Mouse (Mus musculus): ENCODE measurements around the gene Hoxd9. TPM values are rescaled to one million over a fixed set of nuclear protein-coding genes. Genes with fewer than 3 reads are reported as not detected.

The Hoxd9 gene
- polyA plus RNA-seq, 1 experiment from 2014 or later, result 0.34 TPM

GRCm38 (mm10) chr2:74728303-74728680 is 30.8 kb downstream of the Hoxd9 start:
- no peak overlapping the region for H3K4me3 ChIP-seq (ENCODE audit: low read depth, low read length)
- DNase-seq (ENCODE audit: low spot score) (no peak), ATAC-seq (ENCODE audit: low FRiP score, low TSS enrichment) (no peak)
- H3K27me3 ChIP-seq (ENCODE audit: control insufficient read depth, insufficient read depth, low read length), result peaks cover 32% of the 10 kb centered on the region
- no peak overlapping the region for H3K9ac ChIP-seq (ENCODE audit: low read length)
- no peak for TF ChIP-seq CTCF (IDR thresholded peaks at IDR 0.05; ENCODE audit: low read depth)
- TF ChIP-seq EP300 (optimal IDR thresholded peaks at IDR 0.05), result no peak
- H3K36me3 ChIP-seq (ENCODE audit: control insufficient read depth, insufficient read depth, low read length), result no peaks in the 10 kb centered on the region
- H3K9me3 ChIP-seq (ENCODE audit: control insufficient read depth, low read length), result no peaks in the 10 kb centered on the region
- 34% methylated on average over 13 of the region's 13 CpGs for WGBS
- no peaks in the 10 kb centered on the region for H3K4me1 ChIP-seq (replicated peaks; ENCODE audit: control insufficient read depth, insufficient read depth)
- H3K4me2 ChIP-seq (replicated peaks; ENCODE audit: low read depth), result no peak overlapping the region
- no peak overlapping the region for H3K27ac ChIP-seq (replicated peaks)

- Histone ChIP-seq H3K4me2 (replicated peaks; ENCODE audit: low read depth) (no peak overlapping the region), H3K27me3 (ENCODE audit: control insufficient read depth, insufficient read depth, low read length) (peaks cover 27% of the 10 kb centered on the region), H3K9me3 (ENCODE audit: control insufficient read depth, low read length) (no peaks in the 10 kb centered on the region), H3K27ac (replicated peaks) (no peak overlapping the region), H3K4me3 (ENCODE audit: low read depth, low read length) (no peak overlapping the region), H3K36me3 (ENCODE audit: control insufficient read depth, insufficient read depth, low read length) (no peaks in the 10 kb centered on the region), H3K9ac (ENCODE audit: low read length) (no peak overlapping the region), H3K4me1 (replicated peaks; ENCODE audit: control insufficient read depth, insufficient read depth) (no peaks in the 10 kb centered on the region)
- no peak for DNase-seq (ENCODE audit: low spot score)
- 27% methylated on average over 8 of the region's 8 CpGs for WGBS
- TF ChIP-seq EP300 (optimal IDR thresholded peaks at IDR 0.05), result no peak
- no peak for TF ChIP-seq CTCF (IDR thresholded peaks at IDR 0.05; ENCODE audit: low read depth)
- no peak for ATAC-seq (ENCODE audit: low FRiP score, low TSS enrichment)
These were observed 32.8 kb downstream of the Hoxd9 start for GRCm38 (mm10) chr2:74730331-74730730.

- Histone ChIP-seq H3K4me3 (ENCODE audit: low read depth, low read length) (no peak overlapping the region), H3K27ac (replicated peaks) (no peak overlapping the region), H3K4me2 (replicated peaks; ENCODE audit: low read depth) (no peak overlapping the region), H3K9ac (ENCODE audit: low read length) (no peak overlapping the region), H3K9me3 (ENCODE audit: control insufficient read depth, low read length) (no peaks in the 10 kb centered on the region), H3K4me1 (replicated peaks; ENCODE audit: control insufficient read depth, insufficient read depth) (no peaks in the 10 kb centered on the region), H3K36me3 (ENCODE audit: control insufficient read depth, insufficient read depth, low read length) (no peaks in the 10 kb centered on the region), H3K27me3 (ENCODE audit: control insufficient read depth, insufficient read depth, low read length) (peaks cover 28% of the 10 kb centered on the region)
- no peak for ATAC-seq (ENCODE audit: low FRiP score, low TSS enrichment)
- no peak for DNase-seq (ENCODE audit: low spot score)
- TF ChIP-seq CTCF (IDR thresholded peaks at IDR 0.05; ENCODE audit: low read depth), result no peak
- TF ChIP-seq EP300 (optimal IDR thresholded peaks at IDR 0.05), result no peak
These were observed 33.5 kb downstream of the Hoxd9 start for GRCm38 (mm10) chr2:74731055-74731454.

DNA sequence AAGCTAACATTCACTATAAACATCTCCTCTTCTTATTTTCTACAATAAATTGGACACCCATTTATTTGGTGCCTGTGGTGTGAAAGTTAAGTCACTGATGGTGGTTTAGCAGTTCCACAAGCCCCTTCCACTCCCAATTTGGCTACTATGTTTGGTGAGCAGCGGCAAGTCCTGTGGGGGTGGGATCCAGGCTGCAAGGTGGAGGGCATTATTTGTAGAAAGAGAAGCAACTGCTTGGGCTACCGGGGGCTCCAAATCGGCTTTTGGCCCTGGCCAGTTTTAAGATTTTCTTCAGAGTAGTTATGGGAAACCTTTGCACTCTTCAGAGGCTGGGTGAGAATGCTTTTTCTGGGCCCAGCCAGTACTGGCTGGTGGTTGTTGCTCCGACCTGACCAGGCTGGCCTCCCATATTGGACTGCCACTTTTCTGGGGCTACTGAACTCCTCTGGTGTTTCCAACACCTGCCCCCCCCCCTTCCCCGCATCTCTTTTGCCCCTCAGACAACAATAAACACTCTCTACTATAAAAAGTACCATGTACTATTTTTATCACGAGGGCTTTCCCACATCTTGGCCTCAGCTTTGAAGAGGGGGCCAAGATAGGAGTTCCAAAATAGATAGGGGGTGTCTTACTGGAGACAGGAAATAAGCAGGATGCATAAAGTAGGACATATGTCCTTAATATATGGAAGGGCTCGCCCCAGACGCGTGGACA is 34.4 kb downstream of the Hoxd9 start:
- ATAC-seq (ENCODE audit: low FRiP score, low TSS enrichment) (no peak), DNase-seq (ENCODE audit: low spot score) (no peak)
- H3K4me3 ChIP-seq (ENCODE audit: low read depth, low read length), result no peak overlapping the region
- H3K4me2 ChIP-seq (replicated peaks; ENCODE audit: low read depth), result no peak overlapping the region
- no peaks in the 10 kb centered on the region for H3K36me3 ChIP-seq (ENCODE audit: control insufficient read depth, insufficient read depth, low read length)
- no peak for TF ChIP-seq CTCF (IDR thresholded peaks at IDR 0.05; ENCODE audit: low read depth)
- no peak for TF ChIP-seq EP300 (optimal IDR thresholded peaks at IDR 0.05)
- H3K27ac ChIP-seq (replicated peaks), result no peak overlapping the region
- H3K9me3 ChIP-seq (ENCODE audit: control insufficient read depth, low read length), result no peaks in the 10 kb centered on the region
- WGBS, result 20% methylated on average over 9 of the region's 9 CpGs
- no peak overlapping the region for H3K9ac ChIP-seq (ENCODE audit: low read length)
- no peaks in the 10 kb centered on the region for H3K4me1 ChIP-seq (replicated peaks; ENCODE audit: control insufficient read depth, insufficient read depth)
- H3K27me3 ChIP-seq (ENCODE audit: control insufficient read depth, insufficient read depth, low read length), result peaks cover 24% of the 10 kb centered on the region

- no peak for DNase-seq (ENCODE audit: low spot score)
- ATAC-seq (ENCODE audit: low FRiP score, low TSS enrichment), result no peak
- TF ChIP-seq EP300 (optimal IDR thresholded peaks at IDR 0.05), result no peak
- no peak for TF ChIP-seq CTCF (IDR thresholded peaks at IDR 0.05; ENCODE audit: low read depth)
- no peak overlapping the region for H3K27ac ChIP-seq (replicated peaks)
- H3K4me3 ChIP-seq (ENCODE audit: low read depth, low read length), result peak overlapping the region; percentile 19
- peak overlapping the region; percentile 25 for H3K4me2 ChIP-seq (replicated peaks; ENCODE audit: low read depth)
- no peak overlapping the region for H3K9ac ChIP-seq (ENCODE audit: low read length)
- H3K36me3 ChIP-seq (ENCODE audit: control insufficient read depth, insufficient read depth, low read length), result no peaks in the 10 kb centered on the region
- no peaks in the 10 kb centered on the region for H3K9me3 ChIP-seq (ENCODE audit: control insufficient read depth, low read length)
- H3K27me3 ChIP-seq (ENCODE audit: control insufficient read depth, insufficient read depth, low read length), result peaks cover 28% of the 10 kb centered on the region
- 3% methylated on average over 52 of the region's 52 CpGs for whole genome bisulfite sequencing
- H3K4me1 ChIP-seq (replicated peaks; ENCODE audit: control insufficient read depth, insufficient read depth), result no peaks in the 10 kb centered on the region
These were observed 35.2 kb downstream of the Hoxd9 start for GRCm38 (mm10) chr2:74732513-74733316.

DNA sequence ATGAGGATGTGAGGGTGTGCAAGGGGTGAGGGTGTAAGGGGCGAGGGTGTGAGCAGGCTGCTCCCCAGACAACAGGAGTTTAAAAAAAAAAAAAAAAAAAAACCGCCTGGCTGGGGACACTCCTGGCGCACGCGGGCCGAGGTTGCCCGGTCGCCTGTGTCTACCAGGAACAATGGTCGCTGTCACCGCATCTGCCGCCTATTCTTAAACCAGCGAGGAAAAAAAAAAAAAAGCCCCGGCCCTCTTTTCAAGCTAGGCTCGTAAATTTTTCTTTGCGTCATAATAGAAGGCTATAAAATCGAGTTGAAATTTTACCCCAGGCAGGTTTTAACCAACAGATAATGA is 35.8 kb downstream of the Hoxd9 start:
- no peak for TF ChIP-seq CTCF (IDR thresholded peaks at IDR 0.05; ENCODE audit: low read depth)
- TF ChIP-seq EP300 (optimal IDR thresholded peaks at IDR 0.05), result no peak
- no peaks in the 10 kb centered on the region for H3K36me3 ChIP-seq (ENCODE audit: control insufficient read depth, insufficient read depth, low read length)
- H3K27ac ChIP-seq (replicated peaks), result no peak overlapping the region
- DNase-seq (ENCODE audit: low spot score), result no peak
- 5% methylated on average over 14 of the region's 16 CpGs for WGBS
- peaks cover 34% of the 10 kb centered on the region for H3K27me3 ChIP-seq (ENCODE audit: control insufficient read depth, insufficient read depth, low read length)
- ATAC-seq (ENCODE audit: low FRiP score, low TSS enrichment), result no peak
- H3K9ac ChIP-seq (ENCODE audit: low read length), result no peak overlapping the region
- H3K4me3 ChIP-seq (ENCODE audit: low read depth, low read length), result no peak overlapping the region
- H3K4me1 ChIP-seq (replicated peaks; ENCODE audit: control insufficient read depth, insufficient read depth), result no peaks in the 10 kb centered on the region
- no peak overlapping the region for H3K4me2 ChIP-seq (replicated peaks; ENCODE audit: low read depth)
- no peaks in the 10 kb centered on the region for H3K9me3 ChIP-seq (ENCODE audit: control insufficient read depth, low read length)
